Mouse (Mus musculus): ENCODE results near the gene Mcrs1.
"Not testable (repeated sequence)": the region's sequence is repeated elsewhere in the genome, so short reads cannot be mapped to it uniquely, and the experiment has no call there.

Mcrs1 gene

GRCm38 (mm10) chr15:99249938-99250337 lies 1.8 kb downstream of the Mcrs1 start:
- DNase-seq, result no peak

DNA sequence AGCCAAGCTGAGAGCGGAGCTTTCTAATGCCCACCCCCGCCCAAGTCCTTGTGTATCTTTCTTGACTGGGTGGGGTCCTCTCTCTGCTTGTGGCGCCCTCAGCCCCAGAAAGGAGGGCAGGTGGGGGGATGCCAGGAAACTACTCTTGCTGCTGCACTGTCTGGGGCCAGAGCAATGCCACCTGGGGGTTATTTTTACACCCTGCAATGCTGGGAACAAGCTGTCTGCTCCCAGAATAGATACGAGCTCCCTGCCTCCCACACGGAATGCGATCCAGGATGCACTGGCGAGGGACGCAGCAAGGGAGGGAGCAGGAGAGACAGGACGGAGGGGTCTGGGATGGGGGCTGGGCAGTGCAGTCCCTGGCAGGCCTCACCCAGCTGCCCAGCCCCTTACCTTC lies 2.8 kb downstream of the Mcrs1 start:
- DNase-seq, result no peak

GRCm38 (mm10) chr15:99246736-99247135 lies 5.0 kb downstream of the Mcrs1 start:
- DNase-seq, result not testable (repeated sequence)

DNA sequence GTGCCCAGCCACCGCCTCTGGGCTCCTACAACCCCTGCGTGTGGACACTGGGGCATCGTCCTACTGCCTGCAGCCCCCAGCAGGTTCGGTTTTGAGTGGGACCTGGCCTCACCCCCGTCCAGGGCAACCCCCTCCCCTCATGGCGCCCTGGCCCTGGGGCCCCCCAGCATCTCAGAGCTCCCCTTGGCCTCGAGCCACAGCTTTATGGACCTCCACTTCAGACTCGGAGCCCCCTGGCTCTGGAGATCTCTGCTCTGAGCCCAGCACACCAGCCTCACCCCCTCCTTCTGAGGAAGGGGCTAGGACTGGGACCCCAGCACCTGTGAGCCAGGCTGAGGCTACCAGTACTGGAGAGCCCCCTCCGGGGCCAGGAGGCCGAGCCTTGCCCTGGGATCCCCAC lies 9.7 kb downstream of the Mcrs1 start:
- no peak for DNase-seq

DNA sequence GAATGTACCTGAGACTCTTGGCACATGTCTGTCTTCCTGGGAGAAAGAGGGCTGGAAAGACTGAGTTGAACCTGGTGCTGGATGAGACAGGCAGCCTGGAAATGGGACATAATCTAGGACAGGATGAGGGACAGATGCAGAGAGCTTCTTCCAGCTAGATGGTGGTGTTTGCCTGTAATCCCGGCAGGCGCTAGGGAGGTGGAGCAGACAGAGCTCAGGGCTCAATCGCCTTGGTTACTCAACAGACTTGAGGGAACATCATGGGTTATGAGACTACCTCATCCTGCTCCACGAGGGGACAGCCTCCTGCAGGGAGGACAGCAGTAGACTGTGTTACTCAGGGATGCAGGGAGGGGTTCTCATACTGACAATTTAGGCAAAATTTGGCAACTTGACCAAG lies 10.5 kb downstream of the Mcrs1 start:
- DNase-seq, result no peak

- DNase-seq, result no peak
Measured at GRCm38 (mm10) chr15:99240129-99240528, 11.6 kb downstream of the Mcrs1 start.

GRCm38 (mm10) chr15:99238006-99238405 lies 13.8 kb downstream of the Mcrs1 start:
- no peak for DNase-seq

GRCm38 (mm10) chr15:99234326-99235010 lies 17.3 kb downstream of the Mcrs1 start:
- DNase-seq, result no peak

DNA sequence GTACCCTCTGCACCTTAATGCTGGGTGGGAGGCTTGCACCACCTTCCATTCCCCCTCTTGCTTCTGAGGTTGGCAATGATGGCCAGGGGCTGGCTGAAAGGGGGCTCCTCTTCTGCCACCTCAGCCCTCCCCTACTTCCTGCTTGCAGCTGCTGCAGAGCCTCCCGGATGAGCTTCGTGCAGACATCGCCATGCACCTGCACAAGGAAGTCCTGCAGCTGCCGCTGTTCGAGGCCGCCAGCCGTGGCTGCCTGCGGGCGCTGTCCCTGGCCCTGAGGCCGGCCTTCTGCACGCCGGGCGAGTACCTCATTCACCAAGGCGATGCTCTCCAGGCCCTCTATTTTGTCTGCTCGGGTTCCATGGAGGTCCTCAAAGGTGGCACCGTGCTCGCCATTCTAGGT lies 18.0 kb downstream of the Mcrs1 start:
- no peak for DNase-seq

DNA sequence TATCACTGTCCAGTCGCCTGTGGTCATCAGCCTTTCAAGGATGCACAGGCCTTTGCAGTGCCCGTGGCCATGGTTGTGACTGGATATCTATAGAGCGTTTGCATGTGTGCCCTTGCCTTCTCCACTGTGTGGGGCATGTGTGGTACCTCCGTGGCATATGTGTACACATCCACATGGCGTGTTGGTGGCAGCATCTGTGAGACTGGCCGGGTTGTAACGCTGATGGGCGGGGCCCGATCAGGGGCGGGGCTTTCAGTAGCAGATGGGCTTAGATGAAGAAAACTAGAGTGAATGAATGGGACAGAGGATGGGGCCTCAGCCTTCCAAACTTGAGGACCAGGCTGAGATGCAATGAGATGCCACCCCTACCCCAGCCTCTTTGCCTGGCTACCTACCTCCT lies 19.8 kb downstream of the Mcrs1 start:
- DNase-seq, result no peak

- DNase-seq, result no peak
Measured at GRCm38 (mm10) chr15:99226090-99226489, 25.7 kb downstream of the Mcrs1 start.

DNA sequence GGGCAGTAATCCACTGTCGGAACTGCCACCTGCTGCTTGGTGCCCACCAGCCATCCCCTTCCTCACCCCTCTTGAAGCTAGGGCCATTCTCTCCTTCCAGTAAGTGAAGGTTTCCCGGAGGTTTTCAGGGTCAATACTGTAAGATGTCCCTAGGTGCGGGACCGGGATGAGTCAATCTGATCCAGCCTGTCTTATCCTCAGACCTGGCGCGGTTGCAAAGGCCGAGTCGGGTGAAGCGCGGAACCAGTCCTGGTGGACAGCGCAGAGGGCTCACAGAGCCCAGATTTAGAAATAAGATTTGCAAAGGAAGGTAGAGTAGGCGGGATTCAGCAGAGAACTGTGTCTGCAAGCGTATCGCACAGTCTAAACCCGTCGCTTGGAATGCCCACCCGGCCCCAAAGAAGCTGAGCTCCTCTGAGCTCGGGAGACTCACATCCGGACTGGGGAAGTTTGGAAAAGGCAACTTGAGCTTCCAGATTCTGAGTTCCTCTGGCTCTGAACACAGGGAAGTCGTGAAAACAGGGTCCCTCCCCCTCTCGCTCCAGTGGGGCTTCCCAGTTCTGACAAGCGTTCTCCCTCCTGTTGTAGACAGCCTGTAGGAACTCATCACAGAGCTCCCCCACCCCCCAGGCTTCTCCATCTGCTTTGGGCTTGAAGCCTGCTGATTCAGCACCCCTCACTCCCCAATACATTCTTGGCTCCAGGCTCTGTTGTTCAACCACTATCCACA lies 26.5 kb downstream of the Mcrs1 start:
- no peak for DNase-seq

DNA sequence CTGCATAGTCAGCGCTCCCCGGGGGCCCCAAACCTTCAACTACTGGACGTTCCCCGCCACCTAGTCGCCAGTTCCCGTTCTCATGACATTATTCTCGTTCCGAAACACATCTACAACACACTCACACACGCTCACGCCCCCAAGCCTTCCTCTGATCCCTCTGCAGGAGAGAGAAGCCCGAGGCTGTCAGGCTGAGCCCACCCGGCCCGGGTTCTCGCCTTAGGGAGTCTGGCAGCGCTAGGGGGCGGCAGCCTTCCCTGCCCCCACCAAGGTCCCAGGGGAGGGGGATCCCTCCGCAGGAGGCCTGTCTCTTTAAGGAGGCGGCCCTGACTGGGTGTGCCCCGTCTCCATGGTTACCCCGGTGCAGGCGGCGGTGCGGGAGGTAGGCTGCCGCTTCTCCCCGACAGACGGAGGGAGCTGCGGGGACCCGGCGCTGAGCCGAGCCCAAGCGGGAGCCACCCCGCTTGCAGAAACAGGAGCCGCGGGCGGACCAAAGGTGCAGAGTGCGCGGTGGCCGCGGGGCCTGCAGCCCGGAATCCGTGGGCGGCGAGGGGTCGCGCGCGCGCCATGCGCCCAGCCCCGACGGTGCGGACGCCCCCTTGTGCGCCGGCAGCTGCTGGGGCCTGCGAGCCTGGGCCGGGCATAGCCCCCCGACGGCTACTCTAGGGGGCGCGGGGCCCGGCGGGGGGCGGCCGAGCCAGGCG lies 27.4 kb downstream of the Mcrs1 start, which contains the start of gene Kcnh3:
Gene Kcnh3 (plus strand): TSS at position 654 of the 704 bp plus-strand sequence.
- DNase-seq, result peak; percentile 64 to 66

- DNase-seq, result peak; percentile 27 to 34
Measured at GRCm38 (mm10) chr15:99223585-99224207, 28.1 kb downstream of the Mcrs1 start.

DNA sequence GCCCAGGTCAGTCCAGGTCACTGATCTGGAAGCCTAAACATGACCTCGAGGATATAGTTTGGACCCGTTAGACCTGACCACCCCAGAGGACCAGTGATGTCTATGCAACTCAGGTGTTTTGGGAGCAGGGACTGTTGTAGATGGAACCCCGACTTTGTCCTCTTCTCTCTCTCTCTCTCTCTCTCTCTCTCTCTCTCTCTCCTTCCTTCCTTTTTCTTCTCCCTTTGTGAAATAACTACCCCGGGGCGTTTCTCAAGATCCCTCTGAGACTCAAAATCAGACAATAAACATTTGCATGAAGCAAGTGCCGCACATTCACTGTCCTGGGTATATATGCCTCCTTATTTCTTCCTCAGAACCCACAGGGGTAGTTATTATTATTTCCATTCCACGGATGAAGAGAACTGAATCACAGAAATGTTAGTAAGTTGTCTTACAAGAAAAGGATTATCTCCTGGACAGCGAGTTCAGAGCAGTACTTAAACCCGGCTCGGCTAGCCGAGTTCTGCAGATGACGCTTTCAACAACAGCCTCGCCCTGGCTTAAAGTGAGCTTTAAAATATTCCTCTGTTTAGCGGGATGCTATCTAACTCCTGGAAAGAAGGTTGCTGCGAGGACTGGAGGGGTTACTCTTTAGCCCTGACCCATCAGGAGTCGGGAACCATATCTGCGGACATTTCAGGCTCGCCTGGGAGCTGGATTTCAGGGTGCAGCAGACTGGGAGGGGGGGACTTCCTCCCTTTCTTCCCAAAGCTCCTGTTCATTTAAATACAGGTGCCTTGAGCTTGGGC lies 28.8 kb downstream of the Mcrs1 start:
- DNase-seq, result no peak

DNA sequence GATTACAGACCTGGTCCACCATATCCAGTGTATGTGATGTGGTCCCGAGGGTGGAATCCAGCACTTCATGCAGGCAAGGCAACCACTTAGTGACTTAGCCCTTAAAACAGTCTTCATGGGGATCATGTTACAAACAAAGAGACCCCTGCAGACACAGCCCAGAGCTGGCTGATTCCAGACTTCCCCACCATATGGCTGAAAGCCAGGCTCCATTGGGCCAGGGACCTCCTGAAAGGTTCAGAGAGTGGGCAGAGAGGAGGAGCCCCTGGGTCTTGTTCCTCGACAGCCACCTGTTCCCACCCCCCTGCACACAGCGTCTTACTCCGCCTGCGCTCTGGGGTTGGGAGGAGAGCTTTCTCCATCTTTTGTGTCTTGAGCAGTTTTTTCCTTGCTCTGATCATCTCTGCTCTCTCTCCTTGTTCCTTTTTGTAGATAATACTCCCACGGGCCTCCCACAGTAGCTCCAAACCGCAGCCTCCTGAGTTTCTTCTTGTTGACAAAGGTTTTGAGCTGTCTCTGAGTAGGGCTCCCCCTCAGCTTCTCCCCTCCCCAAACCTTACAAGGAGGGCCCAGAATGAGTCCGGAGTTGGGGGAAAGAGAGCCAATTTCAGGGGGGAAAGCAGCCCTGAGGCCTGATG lies 30.3 kb downstream of the Mcrs1 start:
- no peak for DNase-seq

- DNase-seq, result no peak
Measured at GRCm38 (mm10) chr15:99217630-99218029, 34.1 kb downstream of the Mcrs1 start.

DNA sequence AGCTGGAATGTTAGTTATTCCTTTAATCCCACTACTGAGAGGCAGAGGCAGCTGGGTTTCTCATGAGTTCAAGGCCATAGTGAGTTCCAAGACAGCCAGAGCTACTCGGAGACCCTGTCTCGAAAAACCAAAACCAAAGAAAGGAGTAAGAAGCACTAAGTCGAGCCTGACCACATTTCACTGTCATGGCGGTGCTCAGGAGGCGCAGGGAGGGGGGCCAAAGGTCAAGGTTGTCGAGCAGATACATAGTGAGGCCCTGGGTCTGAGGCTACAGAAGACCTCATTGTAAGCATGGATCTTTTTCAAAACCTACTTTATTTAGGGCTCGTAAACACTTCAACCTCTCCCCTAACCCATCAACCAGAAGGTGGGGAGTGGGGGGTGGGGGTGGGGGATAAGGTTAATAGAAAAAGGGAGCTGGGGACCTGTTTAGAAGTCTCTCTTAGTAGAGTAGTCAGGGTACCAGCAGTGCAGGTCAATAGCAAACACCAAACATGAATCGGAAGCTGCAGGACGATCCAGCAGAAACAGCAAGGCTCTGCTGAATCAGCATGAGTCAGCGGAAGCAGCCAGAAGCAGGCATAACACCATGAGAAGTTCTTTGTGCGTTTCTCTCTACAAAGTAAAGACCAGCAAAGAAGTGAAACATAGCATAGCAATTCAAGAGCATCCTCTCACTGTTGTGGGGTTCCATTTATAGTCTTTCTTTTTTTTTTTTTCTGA lies 35.9 kb downstream of the Mcrs1 start:
- no peak for DNase-seq

DNA sequence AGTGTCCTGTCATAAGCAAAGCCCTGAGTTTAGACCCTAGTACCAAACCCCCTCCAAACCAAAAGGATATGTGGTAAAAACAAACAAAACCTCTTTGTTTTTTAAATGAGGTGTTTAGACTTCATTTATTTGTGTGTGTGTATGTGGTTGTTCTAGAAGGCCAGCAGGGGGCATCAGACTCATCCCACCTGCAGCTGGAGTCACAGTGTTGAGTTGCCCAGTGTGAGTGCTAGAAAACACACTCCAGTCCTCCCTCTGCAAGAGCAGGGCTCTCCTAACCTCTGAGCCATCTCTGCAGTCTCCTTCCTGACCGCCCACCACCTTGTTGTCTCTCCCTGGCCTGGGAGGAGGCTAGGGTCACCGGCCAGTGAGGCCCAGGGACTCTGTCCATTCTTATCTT lies 36.8 kb downstream of the Mcrs1 start:
- peak; percentile 39 to 51 for DNase-seq

- DNase-seq, result no peak
Measured at GRCm38 (mm10) chr15:99213183-99213582, 38.6 kb downstream of the Mcrs1 start.

- DNase-seq, result no peak
Measured at GRCm38 (mm10) chr15:99205959-99206358, 45.8 kb downstream of the Mcrs1 start.

Measured in B cell, adult 2 months (primary cell).